Mouse (Mus musculus) lung, adult 2 months (tissue): ENCODE measurements around the gene Iah1.

ENCODE experiments used
- CTCF ChIP-seq: fragments of 200-500 bp; IDR thresholded peaks from 2 replicates; pipeline ENCODE4 v1.5.1; 2011; ENCODE audit warnings: mild to moderate bottlenecking, low read length, control low read depth; ENCODE audit not compliant: insufficient read depth
- POLR2A ChIP-seq: fragments of 200-500 bp; IDR thresholded peaks from 2 replicates; pipeline ENCODE4 v1.6.1; 2011; ENCODE audit warnings: low read depth, mild to moderate bottlenecking, control low read depth, low read length, borderline replicate concordance; ENCODE audit errors: extremely low read depth

DNA sequence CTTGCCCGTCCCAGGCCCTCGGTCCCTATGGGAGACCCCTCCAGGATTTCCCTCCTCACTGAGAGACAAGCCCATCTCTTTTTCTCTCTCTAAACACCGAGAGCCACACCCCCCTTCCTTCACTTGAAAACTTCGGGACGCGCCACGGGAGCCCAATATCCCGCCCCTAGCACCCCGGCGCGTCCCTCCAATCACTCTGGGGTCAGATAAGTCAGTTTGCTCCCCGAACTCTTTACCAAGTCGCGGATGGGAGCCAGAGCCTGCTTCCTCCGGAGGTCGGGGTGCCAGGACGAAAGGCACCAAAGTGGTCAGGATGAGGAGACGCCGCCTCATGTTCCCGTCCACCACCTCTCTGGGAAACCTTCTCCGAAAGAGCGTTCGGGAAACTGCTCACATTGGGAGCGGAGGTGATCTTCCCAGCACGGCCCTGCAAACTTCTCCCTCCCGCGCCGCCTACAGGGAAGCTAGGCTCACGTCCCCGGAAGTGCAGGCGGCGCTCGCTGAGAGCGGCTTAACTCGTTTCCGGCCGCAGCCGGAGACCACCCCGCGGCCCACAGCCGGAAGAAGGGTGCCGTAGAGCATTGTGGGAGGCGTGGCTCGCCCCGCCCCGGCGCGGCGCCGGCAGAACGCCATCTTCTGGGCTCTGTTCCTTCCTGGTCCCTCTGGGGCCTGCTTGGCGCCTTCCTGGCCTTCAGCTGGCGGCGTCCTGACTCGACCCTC, 57.1 kb downstream of the Iah1 start, which contains the start of gene Adam17:
- TF ChIP-seq CTCF: peak; percentile 47
- peak; percentile 75; the same call in 1 of the 2 replicates for TF ChIP-seq POLR2A
